Mouse (Mus musculus) bone marrow macrophage, adult 2 months (primary cell): ENCODE measurements around the gene Akap13.

Experiments
- CTCF ChIP-seq: IDR thresholded peaks from 2 replicates; pipeline ENCODE4 v1.5.1; 2012; ENCODE audit warnings: low read depth, mild to moderate bottlenecking, low read length, moderate library complexity
- POLR2A ChIP-seq: IDR thresholded peaks from 2 replicates; pipeline ENCODE4 v1.6.1; 2012; ENCODE audit warnings: mild to moderate bottlenecking, low read depth, low read length, borderline replicate concordance

DNA sequence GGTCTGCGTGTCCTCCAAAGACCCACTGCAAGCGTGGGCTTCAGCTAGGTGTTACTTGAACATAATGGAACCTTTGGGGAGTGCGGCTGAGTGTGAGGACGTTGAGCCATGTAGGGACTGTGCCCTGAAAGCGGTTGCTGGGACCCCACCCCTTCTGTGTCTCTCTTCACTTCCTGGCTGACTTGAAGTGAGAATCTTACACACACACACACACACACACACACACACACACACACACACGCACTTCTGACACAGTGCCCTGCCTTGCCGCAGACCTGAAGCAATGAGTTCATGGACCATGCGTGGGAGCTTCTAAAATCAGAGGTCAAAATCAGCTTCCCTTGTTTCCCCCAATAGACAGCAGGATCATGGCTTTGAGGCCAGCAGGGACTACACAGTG, 339.8 kb downstream of the Akap13 start:
- TF ChIP-seq POLR2A = no peak
- TF ChIP-seq CTCF = no peak
